Mouse (Mus musculus): ENCODE data around the gene Dhrs4.

Gene Dhrs4

GRCm38 (mm10) chr14:55484430-55485085, 6.0 kb downstream of the Dhrs4 start:
- no peak for DNase-seq (ENCODE audit: low read depth, low spot score)

GRCm38 (mm10) chr14:55486836-55487235, 8.3 kb downstream of the Dhrs4 start:
- no peak for DNase-seq (ENCODE audit: low read depth, low spot score)

DNA sequence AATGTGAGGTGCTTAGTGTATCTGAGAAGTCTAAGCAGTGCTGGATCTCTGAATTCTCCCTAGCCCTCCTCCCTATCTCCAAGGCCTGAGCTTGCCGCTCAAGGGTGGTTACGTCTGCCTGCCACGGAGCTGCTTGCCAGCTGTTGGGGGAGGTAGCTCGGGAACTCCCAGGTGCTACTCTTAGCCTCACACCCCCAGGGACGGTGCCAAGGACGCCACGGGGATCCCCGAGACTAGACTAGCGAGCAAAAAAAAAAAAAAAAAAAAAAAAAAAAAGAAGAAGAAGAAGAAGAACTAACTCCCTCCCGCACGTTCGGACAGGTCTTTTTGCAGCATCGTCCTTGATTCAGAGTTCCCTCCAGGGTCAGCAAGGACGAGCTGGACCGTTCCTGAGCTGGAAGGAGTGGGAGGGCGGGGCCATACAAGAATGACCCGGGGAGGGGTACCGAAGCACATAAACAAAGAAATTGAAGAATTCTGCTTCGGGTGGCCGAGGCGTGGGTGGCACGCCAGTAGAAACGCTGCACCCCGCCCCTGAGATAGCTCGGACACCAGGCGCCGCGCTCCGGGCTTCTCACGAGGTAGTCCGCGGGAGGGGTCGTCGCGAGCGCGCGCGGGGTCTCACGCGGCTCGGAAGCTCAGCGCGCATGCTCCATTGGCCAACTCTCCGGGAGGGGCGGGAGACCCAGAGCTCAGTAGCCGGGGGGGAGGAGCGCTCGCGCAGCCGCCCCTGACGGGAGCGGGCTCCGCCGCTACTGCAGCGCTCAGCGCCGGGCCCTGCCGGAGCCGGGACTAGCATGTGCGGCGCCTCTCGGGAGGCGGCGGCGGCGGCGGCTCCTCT, 12.0 kb downstream of the Dhrs4 start, which contains the start of gene Carmil3:
Carmil3 (plus strand) TSS at position 291 of the 841 bp plus-strand sequence.
- DNase-seq (ENCODE audit: low read depth, low spot score) = peak; percentile 82

DNA sequence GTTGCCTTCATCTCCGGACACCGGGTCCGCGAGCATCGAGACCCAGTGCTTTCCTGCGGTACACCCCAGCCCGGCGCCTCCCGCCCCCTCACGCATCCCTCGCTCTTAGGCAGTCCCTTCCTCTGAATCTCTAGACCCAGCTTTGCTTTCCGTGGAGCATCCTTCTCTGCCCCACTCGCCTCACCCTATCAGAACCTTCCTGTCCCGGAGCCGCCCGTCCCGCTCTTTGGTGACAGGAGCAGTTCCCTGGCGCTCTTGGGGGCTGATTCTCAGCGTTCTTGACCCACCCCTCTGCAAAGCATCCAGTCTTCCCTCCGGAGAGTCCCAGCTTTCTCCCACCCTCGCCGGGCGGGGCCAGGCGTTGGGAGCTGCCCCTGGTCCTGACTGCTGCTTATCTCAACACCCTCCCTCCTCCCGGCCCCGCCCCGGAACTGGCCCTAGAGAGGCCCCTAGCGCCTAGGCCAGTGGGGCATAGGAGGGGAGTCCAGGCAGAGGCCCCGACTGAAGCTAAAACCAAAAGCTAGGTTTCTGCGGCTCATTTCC, 12.8 kb downstream of the Dhrs4 start:
- DNase-seq (ENCODE audit: low read depth, low spot score) = no peak

GRCm38 (mm10) chr14:55492103-55492502, 13.5 kb downstream of the Dhrs4 start:
- no peak for DNase-seq (ENCODE audit: low read depth, low spot score)

DNA sequence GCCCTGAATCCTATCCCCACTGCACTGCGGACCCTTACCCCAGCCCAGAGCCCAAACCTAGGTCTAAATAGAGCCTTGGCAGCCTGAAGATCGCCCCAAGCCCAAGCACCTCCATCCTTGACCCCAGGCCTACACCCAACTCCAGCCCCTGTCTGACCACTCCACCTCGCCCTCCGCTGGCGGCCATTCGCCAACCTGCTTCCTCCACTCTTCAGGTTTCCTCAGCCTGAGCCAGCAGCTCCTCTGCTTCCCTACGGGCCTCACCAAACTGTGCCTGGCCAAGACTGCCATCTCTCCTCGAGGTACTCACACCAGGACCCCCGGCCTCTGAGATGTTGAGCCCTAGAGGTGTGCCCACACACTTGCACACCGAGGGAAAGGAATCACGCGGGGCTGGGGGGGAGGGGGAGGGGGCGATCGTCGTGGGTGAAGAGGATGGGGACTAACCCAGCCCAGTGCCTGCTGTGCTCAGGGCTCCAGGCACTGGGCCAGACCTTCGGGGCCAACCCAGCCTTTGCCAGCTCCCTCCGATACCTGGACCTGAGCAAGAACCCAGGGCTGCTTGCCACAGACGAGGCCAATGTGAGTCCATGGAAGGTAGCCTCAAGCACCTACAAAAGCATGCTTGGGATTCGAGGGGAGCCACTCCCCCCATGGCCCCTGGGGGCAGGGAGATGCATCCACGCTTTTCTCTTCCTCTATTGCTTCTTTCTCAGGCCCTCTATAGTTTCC, 17.1 kb downstream of the Dhrs4 start:
- DNase-seq (ENCODE audit: low read depth, low spot score) = no peak

DNA sequence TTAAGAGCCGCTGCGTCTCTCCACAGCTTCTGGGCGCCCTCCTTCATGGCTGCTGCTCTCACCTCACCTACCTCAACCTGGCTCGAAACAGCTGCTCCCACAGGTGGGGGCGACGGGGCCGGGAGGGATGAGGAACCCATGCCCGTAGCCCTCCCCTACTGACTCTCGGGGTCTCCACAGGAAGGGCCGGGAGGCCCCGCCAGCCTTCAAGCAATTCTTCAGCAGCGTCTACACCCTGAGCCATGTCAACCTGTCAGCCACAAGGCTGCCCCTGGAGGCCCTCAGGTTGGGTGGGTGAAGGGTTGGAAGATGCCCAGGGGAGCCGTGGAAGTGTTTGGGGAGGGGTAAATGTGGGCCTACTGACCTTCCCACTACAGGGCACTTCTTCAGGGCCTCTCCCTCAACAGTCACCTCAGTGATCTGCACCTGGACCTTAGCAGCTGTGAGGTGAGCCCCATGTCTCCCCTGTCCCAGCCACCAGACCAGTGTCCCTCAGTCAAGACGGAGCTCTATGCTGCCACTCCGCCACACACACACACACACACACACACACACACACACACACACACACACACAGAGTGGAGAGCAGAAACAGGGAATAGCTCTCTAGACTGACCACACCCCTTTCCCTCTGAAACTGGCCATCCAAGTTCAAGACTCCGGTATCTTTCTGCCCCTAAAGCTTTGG, 18.3 kb downstream of the Dhrs4 start:
- DNase-seq (ENCODE audit: low read depth, low spot score) = no peak

- peak; percentile 78 for DNase-seq (ENCODE audit: low read depth, low spot score)
Measured at GRCm38 (mm10) chr14:55497449-55497821, 18.9 kb downstream of the Dhrs4 start.

GRCm38 (mm10) chr14:55505612-55506011, 27.1 kb downstream of the Dhrs4 start:
- no peak for DNase-seq (ENCODE audit: low read depth, low spot score)

- DNase-seq (ENCODE audit: low read depth, low spot score) = no peak
Measured at GRCm38 (mm10) chr14:55507801-55508200, 29.2 kb downstream of the Dhrs4 start.

- DNase-seq (ENCODE audit: low read depth, low spot score) = no peak
Measured at GRCm38 (mm10) chr14:55509540-55509939, 31.0 kb downstream of the Dhrs4 start.

DNA sequence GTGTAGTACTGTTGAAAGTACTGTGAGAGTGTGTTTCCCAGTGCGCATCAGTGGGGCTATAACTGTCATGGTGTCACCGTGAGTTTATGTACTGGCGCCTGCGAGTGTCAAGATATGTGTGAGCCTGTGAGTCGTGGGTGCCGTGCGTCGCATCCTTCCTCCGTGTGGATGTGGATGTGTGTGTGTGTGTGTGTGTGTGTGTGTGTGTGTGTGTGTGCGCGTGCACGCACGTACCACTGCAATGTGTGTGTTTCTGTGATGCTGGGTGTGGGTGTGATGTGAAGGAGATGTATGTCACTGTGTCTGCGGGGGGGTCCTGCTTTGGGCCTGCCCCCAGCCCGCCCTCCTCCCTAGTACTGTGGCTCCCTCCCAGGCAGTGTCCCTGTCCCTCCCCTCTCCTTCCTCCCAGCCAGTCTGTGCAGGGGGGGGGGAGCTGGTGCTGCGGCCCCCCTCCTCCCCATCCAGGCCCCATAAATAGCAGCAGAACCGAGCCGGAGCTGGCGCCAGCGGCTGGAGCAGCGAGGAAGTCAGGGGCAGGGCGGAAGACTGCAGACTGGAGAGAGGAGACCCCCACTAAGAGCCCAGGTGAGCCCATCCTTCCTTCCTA, 31.7 kb downstream of the Dhrs4 start, which contains the start of gene Cpne6:
Cpne6 (plus strand) TSS at position 321 of the 607 bp plus-strand sequence.
- DNase-seq (ENCODE audit: low read depth, low spot score) = no peak

GRCm38 (mm10) chr14:55511037-55511436, 32.5 kb downstream of the Dhrs4 start:
- DNase-seq (ENCODE audit: low read depth, low spot score) = no peak

GRCm38 (mm10) chr14:55513927-55514326, 35.4 kb downstream of the Dhrs4 start:
- no peak for DNase-seq (ENCODE audit: low read depth, low spot score)

- DNase-seq (ENCODE audit: low read depth, low spot score) = no peak
Measured at GRCm38 (mm10) chr14:55515846-55516245, 37.3 kb downstream of the Dhrs4 start.

DNA sequence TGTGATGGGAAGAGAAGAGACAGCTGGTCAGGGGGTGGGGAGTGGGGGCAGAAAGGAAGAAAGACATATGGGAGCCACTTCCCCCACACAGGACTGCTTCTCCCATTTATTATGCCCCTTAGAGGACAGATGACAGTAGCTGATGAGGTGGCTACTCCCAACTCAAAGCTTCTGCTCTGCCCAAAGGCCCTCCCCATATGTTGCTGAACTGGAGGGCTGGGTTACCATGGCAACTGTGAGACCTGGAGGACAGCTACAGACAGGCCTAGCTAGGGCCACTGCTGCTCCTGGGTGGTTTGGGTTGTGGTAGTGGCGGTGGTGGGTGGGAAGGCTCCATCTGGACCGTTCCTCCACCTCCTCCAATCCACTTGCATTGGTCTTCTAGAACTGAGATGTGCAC, 40.3 kb downstream of the Dhrs4 start:
- DNase-seq (ENCODE audit: low read depth, low spot score) = no peak

DNA sequence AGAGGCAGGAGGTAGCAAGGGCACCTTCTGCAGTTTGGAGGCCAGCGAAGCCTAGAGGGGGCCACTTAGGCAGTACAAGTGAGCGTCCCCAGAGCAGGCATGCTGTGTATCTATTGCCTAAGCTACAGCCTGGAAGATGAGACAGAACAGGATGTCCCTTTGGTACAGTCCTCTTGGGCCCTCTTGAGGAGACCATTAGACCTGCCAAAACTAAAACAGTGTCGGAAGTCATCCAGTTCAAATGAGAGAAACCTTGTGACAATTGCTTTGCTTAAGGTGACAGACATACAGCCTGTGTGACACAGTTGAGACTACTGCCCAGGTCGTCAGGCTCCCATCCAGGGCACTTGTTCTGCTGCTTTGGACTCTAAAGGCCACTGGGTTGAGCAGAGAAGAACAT, 41.0 kb downstream of the Dhrs4 start:
- DNase-seq (ENCODE audit: low read depth, low spot score) = no peak

DNA sequence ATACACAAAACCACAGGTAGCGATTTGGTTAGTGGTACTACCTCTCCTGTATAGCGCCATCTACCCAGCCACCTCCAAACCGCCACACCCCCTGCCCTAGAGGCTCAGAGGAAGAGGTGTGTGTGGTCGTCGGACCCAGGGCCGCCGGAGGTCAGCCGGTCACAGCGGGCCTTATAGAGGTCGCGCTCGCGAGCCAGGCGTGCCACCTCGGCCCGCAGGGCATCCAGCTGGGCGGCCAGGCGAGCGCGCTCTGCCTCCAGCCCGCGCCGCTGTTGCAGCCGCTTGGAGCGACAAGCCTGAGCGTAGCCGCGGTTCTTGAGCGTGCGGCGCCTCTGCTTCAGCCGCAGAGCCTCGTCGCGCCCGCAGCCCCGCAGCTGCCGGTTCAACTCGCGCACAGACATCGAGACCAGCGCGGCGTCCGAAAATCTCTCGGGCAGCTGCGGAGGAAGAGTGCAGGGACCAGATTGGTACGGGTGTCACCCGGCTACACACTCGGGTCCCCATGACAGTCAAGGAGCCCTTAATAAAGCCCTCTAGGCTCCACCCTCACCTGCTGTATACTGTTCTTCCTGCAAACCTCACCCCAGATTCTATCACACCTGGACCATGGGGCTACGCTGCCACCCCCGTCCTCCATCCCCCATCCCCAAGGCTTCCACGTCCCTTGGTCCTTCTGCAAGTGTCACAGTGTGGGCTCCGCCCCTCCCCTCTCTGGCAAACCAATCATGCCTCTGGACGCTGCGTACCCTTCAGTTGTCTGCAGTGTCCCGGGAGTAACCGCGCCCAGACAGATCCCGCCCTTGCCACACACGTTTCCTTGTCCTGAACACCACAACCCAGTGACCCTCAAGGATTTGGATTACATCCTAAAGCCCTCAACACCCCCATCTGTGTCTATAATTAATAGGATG, 42.1 kb downstream of the Dhrs4 start:
- peak; percentile 82 for DNase-seq (ENCODE audit: low read depth, low spot score)

DNA sequence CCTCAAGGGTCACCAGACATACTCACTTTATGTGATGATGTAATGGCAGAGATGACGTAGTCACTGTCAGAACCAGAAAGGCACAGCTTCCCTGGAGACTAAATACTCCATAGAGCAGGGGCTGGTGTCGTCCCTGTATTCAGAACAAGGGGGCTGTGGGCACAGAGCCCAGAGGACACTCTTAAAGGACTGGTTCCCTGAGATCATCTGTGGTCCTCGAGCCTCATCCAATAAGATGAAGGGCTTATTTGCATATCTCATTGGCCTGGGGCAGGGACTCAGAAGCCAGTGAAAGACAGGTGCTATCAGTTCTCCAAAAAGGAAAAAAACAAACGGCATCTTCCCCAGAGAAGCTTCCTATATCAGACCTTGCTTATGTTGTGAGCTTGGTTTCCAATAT, 45.5 kb downstream of the Dhrs4 start:
- DNase-seq (ENCODE audit: low read depth, low spot score) = peak; percentile 63

DNA sequence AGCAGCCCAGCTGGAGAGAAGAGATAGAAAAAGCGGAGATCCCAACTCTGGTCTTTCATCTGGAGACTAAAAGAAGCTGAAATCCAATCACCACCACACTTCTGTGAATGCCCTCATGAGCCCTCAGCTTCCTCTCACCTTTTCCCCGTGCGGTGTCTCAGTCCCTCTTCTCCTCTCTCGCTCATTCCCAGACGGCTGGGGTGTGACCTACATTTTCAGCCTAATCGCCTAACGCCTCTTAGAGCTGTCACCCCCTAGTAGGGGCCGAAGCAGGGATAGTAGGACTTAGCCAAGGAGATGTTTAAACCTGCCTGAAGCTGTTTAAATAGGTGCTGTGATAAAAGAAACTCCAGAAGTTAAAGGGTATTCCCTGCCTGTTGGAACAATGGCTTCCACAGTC, 46.2 kb downstream of the Dhrs4 start, which contains the start of gene Nrl:
Nrl (minus strand) TSS at position 197 of the 400 bp plus-strand sequence.
- peak; percentile 79 for DNase-seq (ENCODE audit: low read depth, low spot score)
